Mouse (Mus musculus) liver, embryonic 14.5 days (tissue): Measurements from ENCODE around the gene Aimp1.

Experiments used
- CTCF ChIP-seq: IDR thresholded peaks from 2 replicates; pipeline ENCODE4 v1.5.1; 2016; ENCODE audit warnings: antibody characterized with exemption, low read depth, control low read depth
- EP300 ChIP-seq: IDR thresholded peaks from 2 replicates; pipeline ENCODE4 v1.6.1; 2016; ENCODE audit warnings: antibody characterized with exemption, low read depth

DNA sequence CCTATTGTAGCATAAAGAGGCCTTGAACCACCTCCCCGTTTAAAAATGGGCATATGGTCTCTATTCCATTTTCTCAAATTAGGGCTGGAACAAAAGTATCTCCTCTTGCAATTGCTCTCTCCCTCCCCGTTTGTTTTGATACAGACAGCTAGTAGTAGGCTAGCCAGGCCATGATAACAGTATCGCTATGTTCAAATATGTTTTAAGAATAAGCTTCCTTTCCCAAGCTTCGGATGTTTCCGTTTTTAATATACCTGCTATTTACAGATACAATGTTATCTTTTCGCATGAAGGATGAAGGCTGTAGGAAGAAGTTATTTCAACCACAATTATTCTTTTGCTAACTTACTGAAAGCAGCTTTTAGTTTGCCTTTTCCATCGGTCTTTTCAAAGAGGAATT is 34.8 kb downstream of the Aimp1 start:
- TF ChIP-seq CTCF (no peak), EP300 (no peak)
